Mouse (Mus musculus): ENCODE data around the gene Gm8127. TPM values are rescaled to one million over a fixed set of nuclear protein-coding genes. Genes with fewer than 3 reads are reported as not detected.
"Not testable (repeated sequence)": the region's sequence is repeated elsewhere in the genome, so short reads cannot be mapped to it uniquely, and the experiment has no call there.

Gm8127 gene
- not detected in 2 replicates for polyA plus RNA-seq (2014; fragmentation: Nextera tagmentation; extraction: Ambion mirVana)

GRCm38 (mm10) chr14:43293503-43293902 lies at the start of gene Gm8127:
TSS of gene Gm8127 (minus strand) at chr14:43293832.
- not testable (repeated sequence) for H3K9me3 ChIP-seq (ENCODE audit: control insufficient read depth, low read length)

GRCm38 (mm10) chr14:43337646-43338045 lies 44.0 kb upstream of the Gm8127 start:
- not testable (repeated sequence) for H3K36me3 ChIP-seq (ENCODE audit: control insufficient read depth, insufficient read depth, low read length); H3K4me3 ChIP-seq (ENCODE audit: low read depth, low read length); H3K4me1 ChIP-seq (replicated peaks; ENCODE audit: control insufficient read depth, insufficient read depth, low read length); ATAC-seq (replicated peaks; ENCODE audit: low FRiP score); H3K27me3 ChIP-seq (ENCODE audit: control insufficient read depth, insufficient read depth, low read length); H3K27ac ChIP-seq (ENCODE audit: low read depth, low read length); H3K9me3 ChIP-seq (ENCODE audit: control insufficient read depth, low read length); DNase-seq (ENCODE audit: low spot score); H3K4me2 ChIP-seq (ENCODE audit: low read depth, low read length, severe bottlenecking); H3K9ac ChIP-seq (ENCODE audit: low read length)
- WGBS = 65% methylated on average over 1 of the region's 1 CpGs

More at GRCm38 (mm10) chr14:43293503-43293902, at the start of gene Gm8127:
- H3K4me2 ChIP-seq (ENCODE audit: low read depth, low read length, severe bottlenecking); H3K27me3 ChIP-seq (ENCODE audit: control insufficient read depth, insufficient read depth, low read length); H3K9ac ChIP-seq (ENCODE audit: low read length); H3K4me3 ChIP-seq (ENCODE audit: low read depth, low read length); H3K36me3 ChIP-seq (ENCODE audit: control insufficient read depth, insufficient read depth, low read length); H3K27ac ChIP-seq (ENCODE audit: low read depth, low read length); DNase-seq (ENCODE audit: low spot score); ATAC-seq (replicated peaks; ENCODE audit: low FRiP score); H3K4me1 ChIP-seq (replicated peaks; ENCODE audit: control insufficient read depth, insufficient read depth, low read length): not testable (repeated sequence)
- WGBS = 77% methylated on average over 3 of the region's 3 CpGs

DNA sequence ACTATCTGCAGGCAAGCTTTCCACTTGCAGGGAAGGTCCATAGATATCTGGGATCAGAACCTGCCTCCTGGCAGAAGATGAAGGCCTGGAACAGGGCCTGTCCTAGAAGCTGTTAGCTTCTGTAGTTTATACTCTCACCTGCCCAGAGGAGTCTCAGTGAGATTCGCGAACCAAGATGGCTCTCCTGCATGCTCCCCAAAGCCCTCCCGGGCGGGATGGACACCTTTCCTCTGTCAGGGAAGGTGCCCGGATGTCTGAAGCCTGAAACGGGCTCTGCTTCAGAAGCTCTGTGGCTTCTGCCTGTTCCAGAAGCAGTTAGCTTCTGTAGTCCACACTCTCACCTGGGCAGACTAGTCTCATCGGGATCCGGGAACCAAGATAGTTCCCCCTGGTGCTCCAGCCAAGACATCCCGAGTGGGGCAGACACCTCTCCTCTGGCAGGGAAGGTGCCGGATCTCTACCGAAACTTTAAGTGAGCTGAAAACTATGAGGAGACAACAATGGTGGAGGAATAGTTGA lies 37.8 kb upstream of the Gm8127 start:
- not testable (repeated sequence) for H3K4me2 ChIP-seq (ENCODE audit: low read depth, low read length, severe bottlenecking); H3K9ac ChIP-seq (ENCODE audit: low read length); H3K36me3 ChIP-seq (ENCODE audit: control insufficient read depth, insufficient read depth, low read length); ATAC-seq (replicated peaks; ENCODE audit: low FRiP score); H3K4me3 ChIP-seq (ENCODE audit: low read depth, low read length); H3K27me3 ChIP-seq (ENCODE audit: control insufficient read depth, insufficient read depth, low read length); DNase-seq (ENCODE audit: low spot score); H3K9me3 ChIP-seq (ENCODE audit: control insufficient read depth, low read length); H3K27ac ChIP-seq (ENCODE audit: low read depth, low read length); H3K4me1 ChIP-seq (replicated peaks; ENCODE audit: control insufficient read depth, insufficient read depth, low read length)
- 89% methylated on average over 9 of the region's 11 CpGs for WGBS

DNA sequence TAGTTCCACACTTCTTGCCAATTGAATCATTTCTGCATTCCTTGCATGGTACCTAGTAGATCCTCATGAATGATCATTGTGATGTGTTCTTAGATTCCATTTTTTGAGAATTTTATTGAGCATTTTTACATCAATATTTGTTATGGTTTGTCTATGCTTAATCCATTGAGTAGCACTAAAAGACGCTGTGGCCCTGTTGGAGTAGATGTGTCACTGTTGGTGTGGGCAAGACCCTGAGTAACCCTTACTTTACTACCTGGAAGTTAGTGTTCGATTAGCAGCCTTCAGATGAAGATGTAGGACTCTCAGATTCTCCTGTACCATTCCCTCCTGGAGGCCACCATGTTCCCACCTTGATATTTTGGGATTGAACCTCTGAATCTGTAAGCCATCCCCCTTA lies 35.0 kb upstream of the Gm8127 start:
- WGBS = 77% methylated on average over 1 of the region's 2 CpGs
- DNase-seq (ENCODE audit: low spot score); ATAC-seq (replicated peaks; ENCODE audit: low FRiP score): not testable (repeated sequence)

DNA sequence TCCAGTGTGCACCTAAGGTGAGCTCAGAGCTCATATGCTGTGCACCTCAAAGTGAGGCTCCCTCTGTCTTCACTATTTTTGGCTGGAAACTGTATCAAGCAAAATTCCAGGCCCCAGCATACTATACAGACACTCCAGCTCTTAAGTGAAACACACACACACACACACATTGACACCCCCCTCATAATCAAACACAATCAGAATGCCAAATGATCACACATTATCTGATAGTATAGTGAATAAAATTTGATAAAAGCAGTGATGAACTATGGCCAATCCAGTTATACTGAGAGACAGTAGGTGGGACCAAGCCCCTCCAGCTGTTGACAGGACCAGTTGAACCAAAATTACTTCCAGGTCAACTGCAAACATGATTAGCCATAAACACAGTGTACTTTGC lies 25.9 kb upstream of the Gm8127 start:
- not testable (repeated sequence) for H3K27me3 ChIP-seq (ENCODE audit: control insufficient read depth, insufficient read depth, low read length); H3K36me3 ChIP-seq (ENCODE audit: control insufficient read depth, insufficient read depth, low read length); DNase-seq (ENCODE audit: low spot score); H3K9me3 ChIP-seq (ENCODE audit: control insufficient read depth, low read length); H3K4me2 ChIP-seq (ENCODE audit: low read depth, low read length, severe bottlenecking); H3K27ac ChIP-seq (ENCODE audit: low read depth, low read length); H3K4me3 ChIP-seq (ENCODE audit: low read depth, low read length); ATAC-seq (replicated peaks; ENCODE audit: low FRiP score); H3K4me1 ChIP-seq (replicated peaks; ENCODE audit: control insufficient read depth, insufficient read depth, low read length); H3K9ac ChIP-seq (ENCODE audit: low read length)

More for the DNA sequence above, 35.0 kb upstream of the Gm8127 start:
- H3K4me2 ChIP-seq (ENCODE audit: low read depth, low read length, severe bottlenecking); H3K36me3 ChIP-seq (ENCODE audit: control insufficient read depth, insufficient read depth, low read length); H3K4me1 ChIP-seq (replicated peaks; ENCODE audit: control insufficient read depth, insufficient read depth, low read length); H3K9ac ChIP-seq (ENCODE audit: low read length); H3K4me3 ChIP-seq (ENCODE audit: low read depth, low read length); H3K27ac ChIP-seq (ENCODE audit: low read depth, low read length); H3K27me3 ChIP-seq (ENCODE audit: control insufficient read depth, insufficient read depth, low read length); H3K9me3 ChIP-seq (ENCODE audit: control insufficient read depth, low read length): not testable (repeated sequence)

DNA sequence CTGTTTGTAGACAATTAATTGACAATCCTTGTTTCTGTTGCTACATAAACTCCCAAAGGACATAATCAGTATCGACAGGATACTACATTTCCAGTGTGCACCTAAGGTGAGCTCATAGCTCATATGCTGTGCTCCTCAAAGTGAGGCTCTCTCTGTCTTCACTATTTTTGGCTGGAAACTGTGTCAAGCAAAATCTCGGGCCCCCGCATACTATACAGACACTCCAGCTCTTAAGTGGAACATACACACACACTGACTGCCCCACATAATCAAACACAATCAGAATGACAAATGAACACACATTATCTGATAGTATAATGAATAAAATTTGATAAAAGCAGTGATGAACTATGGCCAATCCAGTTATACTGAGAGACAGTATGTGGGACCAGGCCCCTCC lies 15.0 kb downstream of the Gm8127 start:
- not testable (repeated sequence) for H3K4me2 ChIP-seq (ENCODE audit: low read depth, low read length, severe bottlenecking); H3K27ac ChIP-seq (ENCODE audit: low read depth, low read length); DNase-seq (ENCODE audit: low spot score); H3K9ac ChIP-seq (ENCODE audit: low read length); H3K36me3 ChIP-seq (ENCODE audit: control insufficient read depth, insufficient read depth, low read length); H3K9me3 ChIP-seq (ENCODE audit: control insufficient read depth, low read length); H3K4me1 ChIP-seq (replicated peaks; ENCODE audit: control insufficient read depth, insufficient read depth, low read length); H3K27me3 ChIP-seq (ENCODE audit: control insufficient read depth, insufficient read depth, low read length); ATAC-seq (replicated peaks; ENCODE audit: low FRiP score); H3K4me3 ChIP-seq (ENCODE audit: low read depth, low read length)
- 97% methylated on average over 3 of the region's 3 CpGs for WGBS

DNA sequence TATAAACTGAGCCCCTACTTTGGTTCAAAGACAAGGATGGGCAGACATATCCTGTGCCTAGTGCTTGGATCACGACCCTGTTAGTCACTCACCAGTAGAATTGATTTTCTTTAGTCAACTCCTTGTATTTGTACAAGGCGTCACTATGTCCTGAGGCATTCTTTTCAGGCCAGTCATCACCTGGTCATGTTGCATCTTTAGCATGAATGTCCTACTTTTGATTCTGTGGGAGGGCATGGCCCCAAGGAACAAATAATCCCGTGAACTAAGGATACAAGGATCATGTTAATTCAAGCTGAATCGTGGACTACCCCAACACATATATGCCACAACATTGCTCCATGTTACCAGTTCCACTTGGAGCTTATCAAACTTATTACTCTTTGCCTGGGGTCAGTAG lies 15.5 kb downstream of the Gm8127 start:
- not testable (repeated sequence) for H3K9ac ChIP-seq (ENCODE audit: low read length); H3K4me2 ChIP-seq (ENCODE audit: low read depth, low read length, severe bottlenecking); H3K4me1 ChIP-seq (replicated peaks; ENCODE audit: control insufficient read depth, insufficient read depth, low read length); H3K27ac ChIP-seq (ENCODE audit: low read depth, low read length); ATAC-seq (replicated peaks; ENCODE audit: low FRiP score); H3K36me3 ChIP-seq (ENCODE audit: control insufficient read depth, insufficient read depth, low read length); DNase-seq (ENCODE audit: low spot score); H3K4me3 ChIP-seq (ENCODE audit: low read depth, low read length); H3K9me3 ChIP-seq (ENCODE audit: control insufficient read depth, low read length); H3K27me3 ChIP-seq (ENCODE audit: control insufficient read depth, insufficient read depth, low read length)
- WGBS = 75% methylated on average over 4 of the region's 4 CpGs

GRCm38 (mm10) chr14:43277468-43277867 lies 16.2 kb downstream of the Gm8127 start:
- not testable (repeated sequence) for H3K27ac ChIP-seq (ENCODE audit: low read depth, low read length); H3K4me3 ChIP-seq (ENCODE audit: low read depth, low read length); H3K4me1 ChIP-seq (replicated peaks; ENCODE audit: control insufficient read depth, insufficient read depth, low read length); H3K27me3 ChIP-seq (ENCODE audit: control insufficient read depth, insufficient read depth, low read length); H3K9me3 ChIP-seq (ENCODE audit: control insufficient read depth, low read length); ATAC-seq (replicated peaks; ENCODE audit: low FRiP score); H3K9ac ChIP-seq (ENCODE audit: low read length); H3K4me2 ChIP-seq (ENCODE audit: low read depth, low read length, severe bottlenecking); H3K36me3 ChIP-seq (ENCODE audit: control insufficient read depth, insufficient read depth, low read length); DNase-seq (ENCODE audit: low spot score)
- WGBS = 62% methylated on average over 2 of the region's 2 CpGs

DNA sequence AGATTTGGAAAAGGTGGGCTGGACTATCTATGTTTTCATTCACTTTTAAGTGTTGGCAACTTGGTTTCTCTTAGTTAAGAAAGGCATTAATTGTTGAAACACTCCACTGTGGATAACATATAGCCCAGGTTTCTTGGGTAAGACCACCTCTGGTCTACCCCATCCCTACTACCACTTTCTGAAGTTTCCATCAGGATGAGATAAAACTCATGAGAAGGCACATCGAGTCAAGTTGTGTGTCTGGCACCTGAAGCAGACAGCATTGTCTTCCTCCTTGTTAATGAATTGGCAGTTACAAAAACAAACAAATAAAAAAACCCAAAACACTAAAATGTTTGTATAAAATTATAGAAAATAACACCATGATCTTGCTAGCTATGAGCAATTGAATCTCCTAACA lies 17.9 kb downstream of the Gm8127 start:
- not testable (repeated sequence) for ATAC-seq (replicated peaks; ENCODE audit: low FRiP score); H3K4me1 ChIP-seq (replicated peaks; ENCODE audit: control insufficient read depth, insufficient read depth, low read length); H3K4me2 ChIP-seq (ENCODE audit: low read depth, low read length, severe bottlenecking); DNase-seq (ENCODE audit: low spot score); H3K9me3 ChIP-seq (ENCODE audit: control insufficient read depth, low read length); H3K4me3 ChIP-seq (ENCODE audit: low read depth, low read length); H3K36me3 ChIP-seq (ENCODE audit: control insufficient read depth, insufficient read depth, low read length); H3K9ac ChIP-seq (ENCODE audit: low read length); H3K27me3 ChIP-seq (ENCODE audit: control insufficient read depth, insufficient read depth, low read length); H3K27ac ChIP-seq (ENCODE audit: low read depth, low read length)
- 85% methylated on average over 1 of the region's 1 CpGs for WGBS
